In the genomic region with DNA sequence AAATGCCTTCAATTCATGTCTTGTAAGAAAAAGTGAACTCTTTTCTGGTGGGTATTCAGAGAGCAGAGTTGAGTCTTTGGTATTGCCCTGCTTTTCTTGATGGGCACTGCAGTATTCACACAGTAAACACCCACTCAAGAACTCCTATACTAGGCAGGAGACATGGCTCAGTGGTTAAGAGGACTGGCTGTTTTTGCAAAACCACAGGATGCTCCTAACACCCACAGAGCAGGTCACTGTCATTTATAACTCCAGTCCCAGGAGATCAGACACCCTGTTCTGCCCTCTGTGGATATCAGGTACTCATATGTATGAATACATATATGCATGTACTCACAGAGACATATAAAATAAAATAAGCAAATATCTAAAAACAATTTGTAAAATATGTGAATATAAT, we compare ENCODE assay signal across 24 mouse cellular contexts.
"Had no signal": no experiment of that assay in that cellular context is flagged by ENCODE, and none has a peak within 500 bp of the region (broad histone marks: within the 10 kb centered on the region; RNA-seq: fewer than 3 reads in every experiment).

No protein-coding gene starts in this region.

- H3K9me3 ChIP-seq: heart, embryonic 13.5 days; heart, embryonic 15.5 days; hindbrain, embryonic 13.5 days; hindbrain, embryonic 15.5 days; kidney, embryonic 15.5 days; limb, embryonic 10.5 days; limb, embryonic 12.5 days had no signal

- H3K4me2 ChIP-seq: heart, embryonic 11.5 days; heart, embryonic 13.5 days; heart, embryonic 15.5 days; hindbrain, embryonic 13.5 days; hindbrain, embryonic 15.5 days; kidney, embryonic 15.5 days; limb, embryonic 12.5 days had no signal

- H3K4me1 ChIP-seq: heart, embryonic 13.5 days; heart, embryonic 15.5 days; hindbrain, embryonic 13.5 days; hindbrain, embryonic 15.5 days; kidney, embryonic 15.5 days; limb, embryonic 10.5 days; limb, embryonic 12.5 days had no signal

- H3K36me3 ChIP-seq: heart, embryonic 13.5 days; heart, embryonic 15.5 days; hindbrain, embryonic 13.5 days; hindbrain, embryonic 15.5 days; kidney, embryonic 15.5 days; limb, embryonic 10.5 days; limb, embryonic 12.5 days had no signal

- H3K27ac ChIP-seq: heart, adult 2 months; heart, embryonic 13.5 days; heart, embryonic 15.5 days; hindbrain, embryonic 13.5 days; hindbrain, embryonic 15.5 days; hindbrain, postnatal 0 days; kidney, embryonic 15.5 days; kidney, postnatal 0 days; layer of hippocampus, adult 2 months; left cerebral cortex, adult 2 months; limb, embryonic 10.5 days; limb, embryonic 12.5 days had no signal

- DNase-seq: gastrocnemius, postnatal 14 days; gastrocnemius, postnatal 36 days; heart, adult 2 months; heart, postnatal 14 days; heart, postnatal 36 days; kidney, adult 11 months; kidney, adult 2 months; kidney, adult 9 months; kidney, postnatal 14 days; kidney, postnatal 36 days; liver had no signal

- ATAC-seq: hindbrain, postnatal 0 days; intestine, embryonic 16.5 days had no signal

- H3K9ac ChIP-seq: heart, embryonic 13.5 days; heart, embryonic 15.5 days; hindbrain, embryonic 13.5 days; hindbrain, embryonic 15.5 days; kidney, embryonic 15.5 days; limb, embryonic 12.5 days had no signal

- H3K4me3 ChIP-seq: heart, adult 2 months; heart, embryonic 13.5 days; heart, embryonic 15.5 days; hindbrain, embryonic 13.5 days; hindbrain, embryonic 15.5 days; kidney, embryonic 15.5 days; layer of hippocampus, adult 2 months; left cerebral cortex, adult 2 months; limb, embryonic 10.5 days; limb, embryonic 12.5 days had no signal

- H3K27me3 ChIP-seq: heart, embryonic 13.5 days; heart, embryonic 15.5 days; hindbrain, embryonic 13.5 days; hindbrain, embryonic 15.5 days; kidney, embryonic 15.5 days; limb, embryonic 12.5 days had no signal
